Mouse (Mus musculus) intestine, embryonic 16.5 days (tissue): Measurements from ENCODE around the gene Yif1a. TPM values are rescaled to one million over a fixed set of nuclear protein-coding genes. Genes with fewer than 3 reads are reported as not detected.

ENCODE experiments used
- ATAC-seq: fragments of 200-750 bp; cut with Nextera tagmentation; 2 replicates; pipeline ENCODE4 v1.8.0; 2017; ENCODE audit warnings: moderate TSS enrichment, moderate library complexity
- H3K27ac ChIP-seq: fragments of 300-500 bp; sonication (generic); 2 replicates; pipeline ENCODE4 v1.5.1; 2014; ENCODE audit warnings: mild to moderate bottlenecking, low read length
- H3K27me3 ChIP-seq: fragments of 300-500 bp; sonication (generic); replicated peaks from 2 replicates; pipeline ENCODE4 v1.6.1; 2014; ENCODE audit warnings: low read length, control low read depth, mixed read lengths; ENCODE audit not compliant: control insufficient read depth, insufficient read depth
- H3K36me3 ChIP-seq: fragments of 300-500 bp; sonication (generic); 2 replicates; pipeline ENCODE4 v1.6.1; 2014; ENCODE audit warnings: low read length, control low read depth; ENCODE audit not compliant: control insufficient read depth, insufficient read depth
- H3K4me1 ChIP-seq: fragments of 300-500 bp; sonication (generic); 2 replicates; pipeline ENCODE4 v1.6.1; 2014; ENCODE audit warnings: low read length, control low read depth, mixed read lengths; ENCODE audit not compliant: control insufficient read depth, insufficient read depth
- H3K4me2 ChIP-seq: fragments of 300-500 bp; sonication (generic); 2 replicates; pipeline ENCODE4 v1.6.1; 2014; ENCODE audit warnings: low read depth, low read length, control low read depth
- H3K4me3 ChIP-seq: fragments of 300-500 bp; sonication (generic); 2 replicates; pipeline ENCODE4 v1.5.1; 2014; ENCODE audit warnings: mild to moderate bottlenecking, low read length
- H3K9ac ChIP-seq: fragments of 300-500 bp; sonication (generic); 2 replicates; pipeline ENCODE4 v1.6.1; 2014; ENCODE audit warnings: low read depth, low read length
- H3K9me3 ChIP-seq: fragments of 300-500 bp; sonication (generic); 2 replicates; pipeline ENCODE4 v1.6.1; 2016; ENCODE audit warnings: low read length, control low read depth; ENCODE audit not compliant: control insufficient read depth
- WGBS: fragments of 180-500 bp; shearing (Covaris S2); extraction: QIAGEN DNeasy Blood & Tissue Kit; methylation state at CpG from one replicate; pipeline ENCODE4 v1.1.7; 2014; 5-methylcytosine and 5-hydroxymethylcytosine counted together
- polyA plus RNA-seq: library from polyadenylated mRNA; unstranded; fragments of >200 nt; fragmentation: Nextera tagmentation; extraction: Ambion mirVana; gene quantifications from 2 replicates; pipeline ENCODE4 v1.2.1, GENCODE M21; 2015

Yif1a gene
- polyA plus RNA-seq, 1 experiment from 2014 or later, result 155 TPM

DNA sequence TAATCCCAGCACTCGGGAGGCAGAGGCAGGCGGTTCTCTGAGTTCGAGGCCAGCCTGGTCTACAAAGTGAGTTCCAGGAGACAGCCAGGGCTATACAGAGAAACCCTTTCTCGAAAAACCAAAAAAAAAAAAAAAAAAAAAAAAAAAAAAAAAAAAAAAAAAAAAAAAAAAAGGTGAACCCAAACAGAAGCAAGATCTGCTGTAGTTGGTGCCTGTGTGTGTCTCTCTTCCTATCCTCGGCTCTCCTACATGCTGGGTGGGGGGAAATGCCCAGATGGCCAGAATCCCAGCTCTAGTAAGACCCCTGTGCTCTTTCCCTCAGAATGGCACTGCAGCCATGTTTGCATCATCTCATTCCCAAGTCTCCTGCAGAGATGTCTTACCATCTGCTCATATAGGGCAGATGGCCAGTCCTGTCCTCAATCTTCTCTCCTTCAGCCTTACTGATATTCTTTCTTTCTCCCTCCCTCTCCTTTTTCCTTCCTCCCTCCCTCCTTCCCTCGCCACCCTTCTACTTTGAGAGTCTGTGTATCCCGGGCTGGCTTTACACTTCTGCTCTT, 35.8 kb downstream of the Yif1a start:
- ATAC-seq, result no peak
- no peak overlapping the region for H3K27ac ChIP-seq
- H3K36me3 ChIP-seq, result no peaks in the 10 kb centered on the region
- H3K4me3 ChIP-seq, result no peak overlapping the region
- no peaks in the 10 kb centered on the region for H3K9me3 ChIP-seq
- no peak overlapping the region for H3K9ac ChIP-seq
- H3K4me2 ChIP-seq, result no peak overlapping the region
- H3K27me3 ChIP-seq, result no peaks in the 10 kb centered on the region
- H3K4me1 ChIP-seq, result no peaks in the 10 kb centered on the region
- 71% methylated on average over 7 of the region's 7 CpGs for WGBS

DNA sequence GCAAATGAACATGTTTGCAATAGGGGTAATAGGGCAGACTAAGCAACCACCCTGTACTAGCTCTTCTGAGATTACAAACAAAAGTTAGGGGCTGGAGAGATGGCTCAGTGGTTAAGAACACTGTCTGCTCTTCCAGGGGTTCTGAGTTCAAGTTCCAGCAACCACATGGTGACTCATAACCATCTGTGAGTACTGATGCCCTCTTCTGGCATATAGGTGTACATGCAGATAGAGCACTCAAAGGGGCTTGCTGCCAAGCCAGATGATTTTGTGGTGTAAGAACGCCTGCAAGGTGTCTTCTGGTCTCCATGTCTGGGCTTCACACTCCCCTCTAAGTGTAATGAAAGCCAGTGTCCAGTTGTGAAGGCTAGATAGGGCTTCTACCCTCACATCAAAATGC, 41.4 kb downstream of the Yif1a start:
- ATAC-seq, result no peak
- H3K36me3 ChIP-seq, result no peaks in the 10 kb centered on the region
- no peak overlapping the region for H3K4me3 ChIP-seq
- H3K9ac ChIP-seq, result no peak overlapping the region
- H3K27me3 ChIP-seq, result no peaks in the 10 kb centered on the region
- no peaks in the 10 kb centered on the region for H3K9me3 ChIP-seq
- WGBS, result 38% methylated on average over 1 of the region's 1 CpGs
- no peak overlapping the region for H3K27ac ChIP-seq
- no peak overlapping the region for H3K4me2 ChIP-seq
- no peaks in the 10 kb centered on the region for H3K4me1 ChIP-seq

DNA sequence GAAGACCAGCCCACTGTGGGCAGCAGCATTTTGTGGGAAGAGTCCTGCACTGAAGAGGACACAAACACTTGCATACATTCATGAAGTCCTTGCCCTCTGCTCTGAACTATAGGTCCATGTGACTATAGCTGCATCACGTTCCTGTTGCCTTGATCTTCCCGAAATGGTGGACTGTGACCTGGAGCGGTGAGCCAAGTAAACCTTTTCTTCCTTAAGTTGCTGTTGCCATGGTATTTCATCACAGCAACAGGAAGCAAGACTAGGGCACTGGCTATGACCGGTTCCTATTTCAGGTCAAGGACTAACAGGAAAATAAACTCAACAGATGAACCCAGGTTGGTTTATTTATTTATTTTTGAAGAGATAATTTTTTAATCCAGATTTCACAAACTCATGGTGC, 42.9 kb downstream of the Yif1a start:
- no peaks in the 10 kb centered on the region for H3K9me3 ChIP-seq
- H3K27me3 ChIP-seq, result no peaks in the 10 kb centered on the region
- no peak overlapping the region for H3K27ac ChIP-seq
- no peak overlapping the region for H3K9ac ChIP-seq
- WGBS, result 66% methylated on average over 4 of the region's 4 CpGs
- no peaks in the 10 kb centered on the region for H3K36me3 ChIP-seq
- no peak for ATAC-seq
- no peaks in the 10 kb centered on the region for H3K4me1 ChIP-seq
- H3K4me2 ChIP-seq, result no peak overlapping the region
- H3K4me3 ChIP-seq, result no peak overlapping the region

DNA sequence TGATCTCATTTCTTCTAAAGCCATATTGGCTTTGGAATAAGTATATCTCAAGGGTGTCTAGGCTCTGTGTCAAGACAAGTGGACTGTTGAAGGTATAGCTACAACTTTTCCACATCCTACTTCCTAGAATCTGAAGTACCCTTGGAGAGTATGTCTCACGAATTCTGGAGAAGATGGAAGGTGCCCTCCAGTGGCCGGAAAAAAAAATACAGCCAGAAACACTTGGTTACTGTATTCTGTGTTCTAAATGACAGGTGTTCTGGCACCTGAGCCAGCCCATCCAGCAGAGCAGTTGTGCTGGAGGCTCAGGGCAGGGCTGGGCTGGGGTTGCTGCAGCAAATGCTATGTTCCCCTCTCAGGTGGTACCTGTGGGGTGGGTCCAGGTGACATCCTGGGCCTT, 51.3 kb downstream of the Yif1a start:
- WGBS, result 2% methylated on average over 2 of the region's 2 CpGs
- Histone ChIP-seq H3K4me2 (no peak overlapping the region), H3K27me3 (no peaks in the 10 kb centered on the region), H3K4me1 (no peaks in the 10 kb centered on the region), H3K9ac (no peak overlapping the region), H3K4me3 (no peak overlapping the region), H3K9me3 (no peaks in the 10 kb centered on the region), H3K36me3 (no peaks in the 10 kb centered on the region), H3K27ac (no peak overlapping the region)
- no peak for ATAC-seq

Other genes starting within 250 kb of the Yif1a start
- gene Ccs, start 249.2 kb upstream of the Yif1a start, polyA plus RNA-seq, result 61.4 and 65.8 TPM in 2 replicates
- gene Ccdc87, start 249.2 kb upstream of the Yif1a start, polyA plus RNA-seq, result 0.06 TPM in 1 of 2 replicates, not detected in the other
- gene Ctsf, start 233.4 kb upstream of the Yif1a start, polyA plus RNA-seq, result 24.0 and 26.3 TPM in 2 replicates
- 1.1 and 1.3 TPM in 2 replicates for gene Actn3, start 210.6 kb upstream of the Yif1a start, polyA plus RNA-seq
- gene Zdhhc24, start 209.9 kb upstream of the Yif1a start, polyA plus RNA-seq, result 10.9 and 11.1 TPM in 2 replicates
- 2.4 and 2.8 TPM in 2 replicates for gene Bbs1, start 181.9 kb upstream of the Yif1a start, polyA plus RNA-seq
- gene Dpp3, start 160.3 kb upstream of the Yif1a start, polyA plus RNA-seq, result 137 and 138 TPM in 2 replicates
- gene Peli3, start 145.4 kb upstream of the Yif1a start, polyA plus RNA-seq, result 1.3 and 1.6 TPM in 2 replicates
- gene Mrpl11, start 126.4 kb upstream of the Yif1a start, polyA plus RNA-seq, result 88.1 and 98.2 TPM in 2 replicates
- 0.13 and 0.22 TPM in 2 replicates for gene Npas4, start 98.2 kb upstream of the Yif1a start, polyA plus RNA-seq
- 4.5 and 5.4 TPM in 2 replicates for gene Slc29a2, start 64.7 kb upstream of the Yif1a start, polyA plus RNA-seq
- 34.2 and 39.3 TPM in 2 replicates for gene B4gat1, start 49.7 kb upstream of the Yif1a start, polyA plus RNA-seq
- gene AC124502.3, start 49.6 kb upstream of the Yif1a start, polyA plus RNA-seq, result 0.92 and 1.5 TPM in 2 replicates
- gene Brms1, start 47.2 kb upstream of the Yif1a start, polyA plus RNA-seq, result 43.7 and 44.1 TPM in 2 replicates
- 2.5 and 2.8 TPM in 2 replicates for gene Rin1, start 38.1 kb upstream of the Yif1a start, polyA plus RNA-seq
- gene Cd248, start 20.5 kb upstream of the Yif1a start, polyA plus RNA-seq, result 42.8 and 49.6 TPM in 2 replicates
- 4.7 and 5.1 TPM in 2 replicates for gene Tmem151a, start 3.0 kb upstream of the Yif1a start, polyA plus RNA-seq
- 8.1 and 8.3 TPM in 2 replicates for gene Cnih2, start 10.0 kb downstream of the Yif1a start, polyA plus RNA-seq
- gene Rab1b, start 18.5 kb downstream of the Yif1a start, polyA plus RNA-seq, result 241 and 244 TPM in 2 replicates
- gene Klc2, start 30.0 kb downstream of the Yif1a start, polyA plus RNA-seq, result 12.7 and 13.6 TPM in 2 replicates
- gene Pacs1, start 184.6 kb downstream of the Yif1a start, polyA plus RNA-seq, result 11.4 and 13.8 TPM in 2 replicates
- 265 and 280 TPM in 2 replicates for gene Sf3b2, start 206.9 kb downstream of the Yif1a start, polyA plus RNA-seq
- gene Gal3st3, start 209.8 kb downstream of the Yif1a start, polyA plus RNA-seq, result 1.5 and 1.9 TPM in 2 replicates
- gene Catsper1, start 247.2 kb downstream of the Yif1a start, polyA plus RNA-seq, result not detected in 2 replicates